Mouse (Mus musculus) myocyte (in vitro differentiated cells): ENCODE data around the gene Camk2d. TPM values are rescaled to one million over a fixed set of nuclear protein-coding genes. Genes with fewer than 3 reads are reported as not detected.

Experiments
- H3K27me3 ChIP-seq: one replicate; pipeline ENCODE4 v1.6.1; 2011; ENCODE audit not compliant: control insufficient read depth, insufficient read depth, insufficient read length
- H3K36me3 ChIP-seq: one replicate; pipeline ENCODE4 v1.6.1; 2011; ENCODE audit not compliant: control insufficient read depth, insufficient read depth
- H3K4me2 ChIP-seq: one replicate; pipeline ENCODE4 v1.6.1; 2011; ENCODE audit warnings: low read depth, control low read depth
- H3K4me3 ChIP-seq: one replicate; pipeline ENCODE4 v1.5.1; 2011; ENCODE audit warnings: mild to moderate bottlenecking, control low read depth, moderate library complexity
- H3K79me2 ChIP-seq: one replicate; pipeline ENCODE4 v1.6.1; 2011; ENCODE audit not compliant: control insufficient read depth, insufficient read depth
- H3ac ChIP-seq: one replicate; pipeline ENCODE4 v1.6.1; 2011; ENCODE audit not compliant: control insufficient read depth, insufficient read length
- CEBPB ChIP-seq: IDR thresholded peaks from 2 replicates; pipeline ENCODE4 v1.6.1; 2011; ENCODE audit warnings: mild to moderate bottlenecking, moderate library complexity; ENCODE audit not compliant: poor library complexity, insufficient read depth, severe bottlenecking
- E2F4 ChIP-seq: IDR thresholded peaks from one replicate; pipeline ENCODE4 v1.6.1; 2011; ENCODE audit warnings: mild to moderate bottlenecking, control low read depth, moderate library complexity; ENCODE audit not compliant: insufficient read depth
- MAX ChIP-seq: IDR thresholded peaks from one replicate; pipeline ENCODE4 v1.6.1; 2011; ENCODE audit warnings: low read depth, mild to moderate bottlenecking, control low read depth
- MYOD1 ChIP-seq, 3 experiments: IDR thresholded peaks; one replicate each; pipeline ENCODE4 v1.6.1; 2011; ENCODE audit warnings: control low read depth in 2 of 3, low read depth in 2 of 3, mild to moderate bottlenecking in 2 of 3, moderate library complexity in 1 of 3; ENCODE audit not compliant: insufficient read length in 2 of 3, control insufficient read depth in 1 of 3
- MYOG ChIP-seq, 3 experiments: IDR thresholded peaks; one replicate each; pipeline ENCODE4 v1.6.1; 2011; ENCODE audit warnings: control low read depth in 2 of 3, low read depth in 2 of 3, mild to moderate bottlenecking in 2 of 3; ENCODE audit not compliant: insufficient read length in 2 of 3, control insufficient read depth in 1 of 3, insufficient read depth in 1 of 3
- POLR2A ChIP-seq: IDR thresholded peaks from one replicate; pipeline ENCODE4 v1.6.1; 2011; ENCODE audit warnings: low read depth, mild to moderate bottlenecking, control low read depth, moderate library complexity; ENCODE audit not compliant: insufficient read length
- POLR2AphosphoS2 ChIP-seq: IDR thresholded peaks from one replicate; pipeline ENCODE4 v1.6.1; 2011; ENCODE audit warnings: low read depth, control low read depth; ENCODE audit not compliant: insufficient read length
- REST ChIP-seq: IDR thresholded peaks from one replicate; pipeline ENCODE4 v1.6.1; 2011; ENCODE audit warnings: mild to moderate bottlenecking, control low read depth, moderate library complexity; ENCODE audit not compliant: insufficient read depth, insufficient read length
- SRF ChIP-seq: IDR thresholded peaks from one replicate; pipeline ENCODE4 v1.6.1; 2011; ENCODE audit warnings: low read depth; ENCODE audit not compliant: control insufficient read depth, insufficient read length
- TCF12 ChIP-seq: IDR thresholded peaks from one replicate; pipeline ENCODE4 v1.6.1; 2011; ENCODE audit warnings: mild to moderate bottlenecking, control low read depth; ENCODE audit not compliant: poor library complexity, insufficient read depth, severe bottlenecking
- TCF3 ChIP-seq: IDR thresholded peaks from one replicate; pipeline ENCODE4 v1.6.1; 2011; ENCODE audit warnings: low read depth, control low read depth; ENCODE audit not compliant: insufficient read length
- USF1 ChIP-seq: IDR thresholded peaks from one replicate; pipeline ENCODE4 v1.6.1; 2011; ENCODE audit warnings: low read depth, mild to moderate bottlenecking, control low read depth, moderate library complexity
- polyA plus RNA-seq: library from polyadenylated mRNA; unstranded; fragments of >200 nt; fragmentation: generic; extraction: Trizol; gene quantifications from one replicate; pipeline ENCODE4 v1.2.1, GENCODE M21; 2012; ENCODE audit warnings: missing spikeins

Gene Camk2d
- polyA plus RNA-seq, 1 experiment: 22.1 TPM

DNA sequence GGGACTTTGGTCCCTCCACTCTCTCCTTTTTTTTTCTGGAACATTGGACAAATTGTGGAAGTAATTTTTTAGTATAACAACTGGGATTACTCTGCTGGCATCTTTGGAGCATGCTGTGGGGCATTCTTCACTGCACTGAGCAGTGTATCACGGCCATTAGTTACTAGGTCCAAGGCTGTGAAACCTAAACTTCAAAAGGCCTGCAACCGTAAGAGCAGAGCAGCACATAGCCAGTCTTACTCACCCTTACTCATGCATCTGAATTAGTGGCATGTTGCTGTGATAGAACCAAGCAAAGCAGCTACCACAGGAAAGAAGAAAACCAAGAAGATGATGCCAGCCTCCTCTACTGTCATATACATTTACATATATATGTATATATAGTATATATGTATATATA lies 95.5 kb downstream of the Camk2d start:
- Histone ChIP-seq H3K4me2 (no peak overlapping the region), H3K27me3 (no peaks in the 10 kb centered on the region), H3K36me3 (no peaks in the 10 kb centered on the region), H3ac (no peak overlapping the region), H3K4me3 (no peak overlapping the region), H3K79me2 (peaks cover 31% of the 10 kb centered on the region)
- no peak for TF ChIP-seq CEBPB
- TF ChIP-seq SRF: no peak
- TF ChIP-seq REST: no peak
- no peak for TF ChIP-seq MAX
- TF ChIP-seq POLR2AphosphoS2: no peak
- no peak for TF ChIP-seq TCF3
- TF ChIP-seq MYOG (IDR thresholded peaks at IDR 0.05; ENCODE audit: control insufficient read depth in 1 of 3, insufficient read depth in 1 of 3, insufficient read length in 2 of 3, low read depth in 2 of 3): no peak
- no peak for TF ChIP-seq MYOD1 (IDR thresholded peaks at IDR 0.05; ENCODE audit: control insufficient read depth in 1 of 3, insufficient read length in 2 of 3, low read depth in 2 of 3)
- TF ChIP-seq TCF12: no peak
- TF ChIP-seq E2F4: no peak
- no peak for TF ChIP-seq POLR2A
- TF ChIP-seq USF1: no peak

DNA sequence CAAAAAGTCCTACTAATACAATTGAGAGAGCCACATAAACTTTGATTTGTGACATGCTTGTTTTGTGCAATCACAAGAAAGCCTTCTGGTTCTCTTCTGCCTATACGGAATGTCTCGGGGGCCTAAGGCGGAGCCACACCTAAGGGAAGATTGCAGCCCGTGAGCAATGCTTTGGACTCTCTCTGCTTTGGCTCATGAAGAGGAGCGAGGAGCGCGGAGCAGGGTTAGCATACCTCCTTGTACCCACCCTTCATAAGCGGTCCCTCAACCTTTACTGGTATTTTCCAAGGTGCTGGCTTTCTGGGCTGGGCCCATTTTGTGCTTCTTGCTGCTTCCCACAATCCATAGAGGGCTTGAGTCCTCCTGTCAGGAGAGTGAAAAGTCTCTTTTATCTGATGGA lies 96.7 kb downstream of the Camk2d start:
- Histone ChIP-seq H3K79me2 (peaks cover 39% of the 10 kb centered on the region), H3ac (no peak overlapping the region), H3K27me3 (no peaks in the 10 kb centered on the region), H3K4me3 (no peak overlapping the region), H3K4me2 (peak overlapping the region; percentile 50), H3K36me3 (no peaks in the 10 kb centered on the region)
- TF ChIP-seq TCF12 (no peak), POLR2A (no peak), MYOD1 (IDR thresholded peaks at IDR 0.05; ENCODE audit: control insufficient read depth in 1 of 3, insufficient read length in 2 of 3, low read depth in 2 of 3) (no peak), REST (no peak), SRF (no peak), MYOG (IDR thresholded peaks at IDR 0.05; ENCODE audit: control insufficient read depth in 1 of 3, insufficient read depth in 1 of 3, insufficient read length in 2 of 3, low read depth in 2 of 3) (no peak), CEBPB (no peak), POLR2AphosphoS2 (no peak), MAX (no peak), USF1 (no peak), TCF3 (no peak), E2F4 (no peak)

DNA sequence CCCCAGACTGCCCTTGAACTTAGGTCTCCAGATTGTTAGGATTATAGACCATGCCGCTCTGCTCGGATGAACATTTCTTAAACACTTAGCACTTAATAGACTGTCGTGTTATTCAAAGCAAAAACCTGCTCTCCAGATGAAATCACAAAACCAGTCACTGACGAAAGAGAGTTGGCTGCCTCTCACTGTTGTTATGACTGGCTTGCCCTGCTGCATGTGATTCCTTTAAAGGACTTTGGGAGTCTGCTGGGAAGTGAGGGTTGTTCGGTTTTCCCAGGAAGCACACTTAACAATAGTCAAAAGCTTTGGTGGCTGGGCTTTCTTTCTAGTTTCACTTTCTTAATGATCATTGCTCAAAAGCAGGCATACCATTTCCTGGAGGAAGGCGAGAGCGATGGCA lies 97.2 kb downstream of the Camk2d start:
- H3K27me3 ChIP-seq: no peaks in the 10 kb centered on the region
- TF ChIP-seq REST (no peak), MAX (no peak), SRF (no peak), USF1 (no peak), POLR2A (no peak), MYOG (IDR thresholded peaks at IDR 0.05; ENCODE audit: control insufficient read depth in 1 of 3, insufficient read depth in 1 of 3, insufficient read length in 2 of 3, low read depth in 2 of 3) (no peak), TCF12 (no peak), MYOD1 (IDR thresholded peaks at IDR 0.05; ENCODE audit: control insufficient read depth in 1 of 3, insufficient read length in 2 of 3, low read depth in 2 of 3) (no peak), TCF3 (no peak), CEBPB (no peak), E2F4 (no peak), POLR2AphosphoS2 (no peak)
- no peaks in the 10 kb centered on the region for H3K36me3 ChIP-seq
- H3K79me2 ChIP-seq: peaks cover 40% of the 10 kb centered on the region
- no peak overlapping the region for H3K4me3 ChIP-seq
- H3K4me2 ChIP-seq: peak overlapping the region; percentile 50
- no peak overlapping the region for H3ac ChIP-seq

DNA sequence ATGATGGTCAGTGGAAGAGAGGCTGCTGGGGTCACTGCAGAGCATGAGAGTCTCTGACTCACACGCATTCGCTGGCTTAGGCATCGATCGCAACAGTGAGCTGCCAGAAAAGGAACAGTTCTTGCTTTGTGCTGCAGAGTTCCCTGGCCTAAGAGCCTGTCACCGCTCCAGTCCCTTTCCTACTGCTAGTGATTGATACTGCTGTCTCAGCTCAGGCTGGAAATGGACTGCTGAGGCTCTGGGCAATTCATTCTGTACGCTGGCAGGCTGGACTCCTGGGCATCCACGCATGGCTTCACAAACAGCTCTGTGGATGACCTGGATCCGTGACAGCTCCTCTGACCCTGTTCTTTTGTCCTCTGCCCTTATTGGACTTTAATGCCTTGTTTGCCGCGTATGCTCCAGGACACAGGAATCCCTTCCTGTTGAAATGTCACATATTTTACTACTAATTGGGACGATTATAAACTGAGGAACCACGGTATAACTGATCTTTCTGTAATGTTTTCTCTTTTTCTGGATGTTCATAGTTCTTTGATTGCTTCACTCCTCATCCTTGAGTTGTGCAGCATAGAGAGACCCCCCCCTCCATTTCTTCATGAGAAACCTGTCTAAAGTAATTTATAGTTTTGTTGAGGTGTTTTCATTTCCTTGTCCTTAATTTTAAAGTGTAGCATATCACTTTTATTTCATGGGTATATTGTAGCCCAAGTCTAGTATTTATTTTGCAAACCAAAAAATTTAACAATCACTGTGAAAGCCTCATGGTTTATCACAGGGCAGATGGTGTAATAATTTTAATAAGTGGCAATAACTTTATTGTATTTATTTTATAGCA lies 99.6 kb downstream of the Camk2d start:
- Histone ChIP-seq H3K4me2 (no peak overlapping the region), H3K27me3 (no peaks in the 10 kb centered on the region), H3ac (no peak overlapping the region), H3K79me2 (peaks cover 44% of the 10 kb centered on the region), H3K4me3 (no peak overlapping the region), H3K36me3 (no peaks in the 10 kb centered on the region)
- TF ChIP-seq TCF12 (no peak), USF1 (no peak)

DNA sequence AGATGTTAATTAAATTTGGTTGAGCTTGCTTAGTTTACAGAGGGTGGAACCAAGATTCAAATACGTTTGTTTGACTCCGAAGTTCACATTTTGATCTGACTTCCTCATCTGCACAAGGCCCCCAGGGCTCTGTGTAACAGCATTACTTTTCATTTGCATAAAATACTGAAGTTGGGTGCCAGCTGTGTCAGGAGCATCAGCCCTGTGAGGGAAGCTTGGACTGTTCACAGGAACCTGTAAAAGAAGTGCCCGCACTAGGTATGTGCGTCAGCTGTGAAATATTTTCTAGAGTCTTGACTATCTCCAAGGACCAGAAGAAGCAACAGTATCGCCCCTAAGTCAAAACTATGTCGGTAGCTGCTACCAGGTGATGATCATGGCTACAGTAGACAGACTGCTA lies 100.5 kb downstream of the Camk2d start:
- no peaks in the 10 kb centered on the region for H3K36me3 ChIP-seq
- TF ChIP-seq REST: no peak
- no peak for TF ChIP-seq MAX
- no peak for TF ChIP-seq MYOG (IDR thresholded peaks at IDR 0.05; ENCODE audit: control insufficient read depth in 1 of 3, insufficient read depth in 1 of 3, insufficient read length in 2 of 3, low read depth in 2 of 3)
- TF ChIP-seq TCF12: no peak
- TF ChIP-seq MYOD1 (IDR thresholded peaks at IDR 0.05; ENCODE audit: control insufficient read depth in 1 of 3, insufficient read length in 2 of 3, low read depth in 2 of 3): no peak
- H3K4me3 ChIP-seq: no peak overlapping the region
- peaks cover 43% of the 10 kb centered on the region for H3K79me2 ChIP-seq
- H3K27me3 ChIP-seq: no peaks in the 10 kb centered on the region
- no peak overlapping the region for H3ac ChIP-seq
- H3K4me2 ChIP-seq: no peak overlapping the region
